Mouse (Mus musculus): ENCODE measurements around the gene Gpc5.

GRCm38 (mm10) chr14:115631160-115631898 lies 539.3 kb downstream of the Gpc5 start:
- no peak for TF ChIP-seq ETS1 (conservative IDR thresholded peaks at IDR 0.05; ENCODE audit: low read depth, low read length)
- TF ChIP-seq E2F4 (IDR thresholded peaks at IDR 0.05; ENCODE audit: insufficient replicate concordance, low read depth, low read length), result no peak
- TF ChIP-seq CHD2 (IDR thresholded peaks at IDR 0.05; ENCODE audit: low read length), result no peak
- no peak for TF ChIP-seq POLR2A (IDR thresholded peaks at IDR 0.05; ENCODE audit: low read depth, low read length)
- TF ChIP-seq ZKSCAN1 (IDR thresholded peaks at IDR 0.05; ENCODE audit: borderline replicate concordance, low read depth, low read length), result no peak
- no peak for TF ChIP-seq CTCF (conservative IDR thresholded peaks at IDR 0.05 in 1 of 2, IDR thresholded peaks at IDR 0.05 in 1 of 2; ENCODE audit: low read depth in 2 of 2, low read length in 2 of 2)
- TF ChIP-seq POLR2AphosphoS2 (IDR thresholded peaks at IDR 0.05; ENCODE audit: low read depth, low read length), result no peak
- TF ChIP-seq TCF12 (IDR thresholded peaks at IDR 0.05; ENCODE audit: low read depth, low read length), result no peak
- no peak for TF ChIP-seq EP300 (IDR thresholded peaks at IDR 0.05; ENCODE audit: low read length)
- no peak for TF ChIP-seq KAT2A (IDR thresholded peaks at IDR 0.05; ENCODE audit: insufficient replicate concordance, low read length)
- no peak for TF ChIP-seq ZNF384 (IDR thresholded peaks at IDR 0.05; ENCODE audit: low read depth, low read length)
- TF ChIP-seq GABPA (IDR thresholded peaks at IDR 0.05; ENCODE audit: insufficient replicate concordance, low read depth, low read length), result no peak
- TF ChIP-seq NRF1 (IDR thresholded peaks at IDR 0.05; ENCODE audit: low read depth, low read length), result no peak

Measured in CH12.LX (cell line).